Mouse (Mus musculus) stomach, postnatal 0 days (tissue): ENCODE data around the gene Tspan7.

Experiments used
- CTCF ChIP-seq: IDR thresholded peaks from 2 replicates; pipeline ENCODE4 v1.5.1; 2016; ENCODE audit warnings: antibody characterized with exemption, low read depth, mild to moderate bottlenecking, moderate library complexity
- EP300 ChIP-seq: optimal IDR thresholded peaks from 2 replicates; pipeline ENCODE3; 2016; ENCODE audit warnings: antibody characterized with exemption

GRCm38 (mm10) chrX:10549708-10550107 lies 64.8 kb downstream of the Tspan7 start:
- TF ChIP-seq CTCF (peak; percentile 50), EP300 (no peak)
